Mouse (Mus musculus): ENCODE data around the gene Bola1.
A peak's percentile ranks its signal among the peaks of the same experiment; 100 is the strongest.
"Not testable (repeated sequence)": the region's sequence is repeated elsewhere in the genome, so short reads cannot be mapped to it uniquely, and the experiment has no call there.

Gene Bola1

GRCm38 (mm10) chr3:96226695-96227648 lies 7.5 kb upstream of the Bola1 start:
- peak; percentile 23 for DNase-seq (ENCODE audit: low read depth)

GRCm38 (mm10) chr3:96225421-96225820 lies 5.9 kb upstream of the Bola1 start:
- DNase-seq (ENCODE audit: low read depth), result no peak

- DNase-seq (ENCODE audit: low read depth), result no peak
Measured at GRCm38 (mm10) chr3:96222774-96223173, 3.3 kb upstream of the Bola1 start.

DNA sequence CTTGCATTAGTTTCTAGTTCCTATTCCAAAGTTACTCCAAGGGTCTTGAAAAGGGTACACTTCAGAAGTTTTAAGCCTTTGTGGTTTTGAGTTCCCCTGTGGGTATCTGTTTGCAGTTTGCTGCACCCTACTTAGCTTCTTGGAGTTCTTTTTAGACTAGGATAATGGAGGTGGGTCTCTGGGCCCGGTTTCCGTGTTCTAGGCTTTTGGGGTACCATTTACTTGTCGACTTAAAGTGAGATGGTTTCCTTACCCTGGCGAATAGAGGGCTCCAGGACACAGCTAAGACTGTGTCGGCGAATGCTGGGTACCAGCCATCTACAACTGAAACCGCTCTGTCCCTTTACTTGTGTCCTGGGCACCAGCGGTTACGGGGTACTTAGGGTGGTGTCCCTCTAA lies 2.1 kb upstream of the Bola1 start:
- no peak for DNase-seq (ENCODE audit: low read depth)

DNA sequence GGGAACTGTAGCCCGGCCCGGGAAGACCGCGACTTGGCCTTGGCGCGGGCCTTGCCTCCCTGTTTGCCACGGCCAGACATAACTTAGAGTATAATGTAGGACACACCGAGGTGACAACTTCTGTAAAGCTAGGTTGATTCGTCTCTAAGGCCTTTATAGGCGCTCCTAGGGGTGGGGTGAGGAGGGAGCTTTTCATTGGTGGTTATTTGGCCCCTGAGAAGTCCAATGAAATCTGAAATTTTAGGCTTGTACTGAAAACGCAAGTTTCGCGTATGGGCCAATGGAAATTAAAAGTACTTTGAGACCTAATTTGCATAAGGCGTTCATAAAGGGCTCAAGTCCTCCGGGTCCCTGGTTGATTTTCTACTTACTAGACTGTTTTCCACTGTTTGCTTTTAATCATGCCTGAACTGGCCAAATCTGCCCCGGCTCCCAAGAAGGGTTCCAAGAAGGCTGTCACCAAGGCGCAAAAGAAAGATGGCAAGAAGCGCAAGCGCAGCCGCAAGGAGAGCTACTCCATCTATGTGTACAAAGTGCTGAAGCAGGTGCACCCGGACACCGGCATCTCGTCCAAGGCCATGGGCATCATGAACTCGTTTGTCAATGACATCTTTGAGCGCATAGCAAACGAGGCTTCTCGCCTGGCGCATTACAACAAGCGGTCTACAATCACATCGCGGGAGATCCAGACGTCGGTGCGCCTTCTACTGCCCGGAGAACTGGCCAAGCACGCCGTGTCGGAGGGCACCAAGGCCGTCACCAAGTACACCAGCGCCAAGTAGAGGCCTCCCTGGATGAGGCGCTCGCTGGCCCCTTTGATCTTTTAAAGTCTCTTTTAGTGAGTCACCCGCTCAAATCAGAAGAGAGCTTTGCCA lies 1.5 kb upstream of the Bola1 start, which contains the start of the genes Hist2h2ac and Hist2h2be:
TSS of gene Hist2h2ac (minus strand) at position 116 of the 875 bp plus-strand sequence.
TSS of gene Hist2h2be (plus strand) at position 355 of the 875 bp plus-strand sequence.
- DNase-seq (ENCODE audit: low read depth), result peak; percentile 85

DNA sequence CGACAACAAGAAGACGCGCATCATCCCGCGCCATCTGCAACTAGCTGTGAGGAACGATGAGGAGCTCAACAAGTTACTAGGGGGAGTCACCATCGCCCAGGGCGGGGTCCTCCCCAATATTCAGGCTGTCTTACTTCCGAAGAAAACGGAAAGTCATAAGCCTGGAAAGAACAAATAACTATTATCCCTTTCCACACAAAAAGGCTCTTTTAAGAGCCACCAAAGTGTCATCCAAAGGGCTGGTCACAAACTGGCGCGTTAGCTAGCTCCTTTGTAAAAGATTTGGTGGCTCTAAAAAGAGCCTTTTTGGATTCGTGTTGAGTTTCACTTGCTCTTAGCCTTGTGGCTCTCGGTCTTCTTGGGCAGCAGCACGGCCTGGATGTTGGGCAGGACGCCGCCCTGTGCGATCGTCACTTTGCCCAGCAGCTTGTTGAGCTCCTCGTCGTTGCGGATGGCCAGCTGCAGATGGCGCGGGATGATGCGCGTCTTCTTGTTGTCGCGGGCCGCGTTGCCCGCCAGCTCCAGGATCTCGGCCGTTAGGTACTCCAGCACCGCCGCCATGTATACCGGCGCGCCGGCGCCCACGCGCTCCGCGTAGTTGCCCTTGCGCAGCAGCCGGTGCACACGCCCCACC lies 739 bp upstream of the Bola1 start:
- DNase-seq (ENCODE audit: low read depth), result not testable (repeated sequence)

DNA sequence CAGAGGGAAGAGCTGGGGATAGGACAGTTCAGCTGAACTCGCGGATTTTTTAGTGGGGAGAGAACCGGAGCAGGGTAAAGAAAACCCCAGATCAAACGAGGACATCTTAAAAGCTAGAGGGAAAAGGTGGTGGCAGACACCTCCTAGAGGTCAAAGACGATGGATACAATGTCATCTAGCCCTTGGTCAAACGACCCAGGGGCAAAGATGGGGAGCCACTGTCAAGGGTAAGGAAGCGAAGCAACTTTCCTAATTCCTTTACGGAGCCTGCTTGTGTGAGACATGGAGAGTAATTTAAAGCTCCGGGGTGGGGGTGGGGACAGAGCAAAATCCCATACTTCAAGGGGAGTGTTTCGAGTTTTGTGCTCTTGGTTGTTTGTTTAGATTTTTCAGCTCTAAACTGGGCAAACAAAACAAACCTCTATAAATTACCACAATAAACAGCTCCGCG lies 293 bp downstream of the Bola1 start:
- DNase-seq (ENCODE audit: low read depth), result no peak

DNA sequence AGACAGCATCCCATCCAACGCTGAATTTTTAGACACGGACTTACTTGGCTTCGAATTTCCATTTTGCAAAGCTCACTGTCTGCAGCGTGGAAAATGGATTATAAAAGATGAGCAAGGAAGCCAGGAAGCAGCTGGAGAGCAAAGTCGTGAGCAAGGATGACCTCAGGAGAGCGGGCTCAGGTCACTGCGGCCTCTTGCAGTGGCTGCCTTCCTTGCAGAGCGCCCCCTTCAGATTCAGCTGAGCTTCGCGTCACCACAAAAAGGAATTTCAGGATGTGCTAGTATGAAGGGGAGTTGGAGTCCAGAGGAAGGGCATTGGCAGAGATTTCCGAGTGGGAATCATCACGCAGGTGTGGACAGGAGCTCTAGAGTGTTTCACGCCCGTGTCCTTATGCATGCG lies 10.3 kb downstream of the Bola1 start:
- DNase-seq (ENCODE audit: low read depth), result no peak

- no peak for DNase-seq (ENCODE audit: low read depth)
Measured at GRCm38 (mm10) chr3:96207819-96208218, 11.7 kb downstream of the Bola1 start.

GRCm38 (mm10) chr3:96199731-96200130 lies 19.8 kb downstream of the Bola1 start:
- no peak for DNase-seq (ENCODE audit: low read depth)

GRCm38 (mm10) chr3:96198601-96199251 lies 20.8 kb downstream of the Bola1 start:
- not testable (repeated sequence) for DNase-seq (ENCODE audit: low read depth)

DNA sequence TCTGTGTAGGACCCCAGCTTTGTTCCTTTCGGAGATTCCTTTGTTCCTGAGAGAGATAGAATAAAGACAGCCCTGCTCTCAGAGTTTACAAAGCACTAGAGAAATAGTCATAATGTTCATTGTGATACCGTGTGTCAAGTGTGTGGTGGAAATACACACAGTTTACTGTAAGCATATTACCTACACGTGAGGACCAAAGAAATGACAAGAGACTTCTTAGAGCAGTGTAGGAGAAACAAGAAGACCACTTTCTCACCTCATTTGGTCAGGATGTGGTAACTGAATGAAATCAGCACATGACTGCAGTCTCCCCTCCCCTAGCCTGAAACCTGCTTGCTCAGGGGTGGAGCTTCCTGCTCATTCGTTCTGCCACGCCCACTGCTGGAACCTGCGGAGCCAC lies 21.3 kb downstream of the Bola1 start:
- no peak for DNase-seq (ENCODE audit: low read depth)

GRCm38 (mm10) chr3:96197129-96197749 lies 22.3 kb downstream of the Bola1 start:
- DNase-seq (ENCODE audit: low read depth), result peak; percentile 75

DNA sequence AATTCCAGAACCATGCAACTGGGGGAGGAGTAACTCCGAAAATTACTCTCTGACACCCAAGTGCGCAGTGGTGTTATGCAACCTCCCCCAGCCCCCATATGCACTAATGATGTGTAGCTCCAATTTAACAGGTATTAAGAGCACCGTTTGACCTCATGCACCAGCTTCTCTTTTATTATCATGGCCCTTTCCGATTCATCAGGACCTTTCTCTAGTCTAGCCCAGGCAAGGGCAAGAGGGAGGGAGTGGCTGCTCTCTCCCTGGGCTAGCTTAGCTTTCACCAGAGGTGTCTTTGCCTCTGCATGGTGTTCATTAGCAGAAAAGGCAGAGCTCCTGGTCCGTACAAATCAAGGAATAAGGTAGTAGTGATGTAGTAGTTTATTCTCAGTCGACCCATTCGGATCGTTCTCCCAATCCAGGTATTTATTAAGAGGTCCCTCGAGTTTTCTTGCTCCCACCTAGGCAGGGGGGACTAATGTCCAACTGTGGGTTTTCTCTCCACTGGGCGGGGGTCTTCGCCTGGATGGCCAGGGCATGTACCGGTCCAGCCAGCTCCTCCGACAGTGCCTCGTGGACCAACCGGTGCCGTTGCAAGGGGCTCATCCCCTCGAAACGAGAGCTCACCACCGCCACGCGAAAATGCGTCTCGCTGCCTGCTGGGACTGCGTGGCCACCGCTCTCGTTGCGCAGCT lies 22.9 kb downstream of the Bola1 start:
- DNase-seq (ENCODE audit: low read depth), result no peak

DNA sequence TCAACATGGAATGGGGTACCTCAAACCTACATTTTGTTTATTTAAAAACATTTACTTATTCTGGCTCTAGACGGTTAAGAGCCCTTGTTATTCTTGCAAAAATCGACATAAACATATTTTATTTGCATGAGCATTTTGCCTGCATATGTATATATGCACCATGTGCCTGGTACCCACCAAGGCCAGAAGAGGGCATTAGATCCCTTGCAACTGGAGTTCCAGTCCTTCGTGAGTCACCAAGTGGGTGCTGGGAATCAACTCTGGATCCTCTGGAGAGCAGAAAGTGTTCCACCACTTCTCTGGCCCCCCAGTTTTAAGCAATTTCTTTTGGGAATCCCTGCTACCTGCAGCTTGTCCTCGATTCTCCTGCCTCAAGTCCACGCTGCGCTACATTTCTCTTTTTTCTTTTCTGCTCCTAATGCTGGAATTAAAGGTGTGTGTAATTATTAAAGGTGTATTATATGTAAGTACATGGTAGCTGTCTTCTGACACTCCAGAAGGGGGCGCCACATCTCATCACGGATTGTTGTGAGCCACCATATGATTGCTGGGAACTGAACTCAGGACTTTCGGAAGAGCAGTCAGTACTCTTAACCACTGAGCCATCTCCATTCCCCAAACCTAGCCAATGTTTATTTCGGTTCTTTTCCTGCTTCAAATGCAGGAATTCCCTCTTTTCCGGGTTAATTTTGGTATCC lies 23.7 kb downstream of the Bola1 start:
- DNase-seq (ENCODE audit: low read depth), result no peak

DNA sequence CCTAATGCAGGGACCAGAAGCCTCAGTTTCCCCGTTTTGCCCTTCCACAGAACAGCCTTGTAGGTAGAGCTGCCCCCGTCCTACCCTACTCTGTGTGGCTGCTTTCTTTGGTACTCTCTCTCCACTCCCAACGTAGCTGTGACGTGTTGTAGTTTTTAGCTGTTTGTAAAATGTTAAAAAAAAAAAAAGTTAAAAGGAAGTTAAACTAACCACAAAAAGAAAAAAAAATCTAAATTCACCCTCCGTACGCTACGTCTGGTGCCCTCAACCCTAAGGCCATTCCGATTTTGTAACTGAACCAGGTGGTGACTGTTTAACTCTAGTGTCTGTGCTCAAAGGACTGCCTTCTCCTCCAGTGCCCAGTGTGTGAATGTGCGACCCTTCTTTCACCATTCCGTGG lies 24.5 kb downstream of the Bola1 start:
- no peak for DNase-seq (ENCODE audit: low read depth)

DNA sequence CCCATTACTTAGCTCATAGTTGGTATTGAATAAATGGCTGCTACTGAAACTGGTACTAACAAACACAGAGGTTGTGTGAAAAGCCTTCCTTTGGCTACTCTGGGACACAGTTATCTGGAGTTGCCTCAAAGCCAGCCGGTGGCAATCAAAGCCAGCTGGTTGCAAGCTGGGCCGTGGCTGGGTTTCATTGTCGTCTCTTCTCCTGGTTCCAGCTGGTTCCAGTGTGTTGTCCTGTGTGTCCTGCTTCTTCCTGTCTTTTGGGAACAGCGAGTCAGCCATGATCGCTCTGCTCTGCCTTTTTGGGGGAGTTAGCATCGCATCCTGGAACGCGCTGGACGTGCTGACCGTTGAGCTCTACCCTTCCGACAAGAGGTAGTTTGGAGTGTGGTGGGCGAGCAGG lies 26.5 kb downstream of the Bola1 start:
- no peak for DNase-seq (ENCODE audit: low read depth)

DNA sequence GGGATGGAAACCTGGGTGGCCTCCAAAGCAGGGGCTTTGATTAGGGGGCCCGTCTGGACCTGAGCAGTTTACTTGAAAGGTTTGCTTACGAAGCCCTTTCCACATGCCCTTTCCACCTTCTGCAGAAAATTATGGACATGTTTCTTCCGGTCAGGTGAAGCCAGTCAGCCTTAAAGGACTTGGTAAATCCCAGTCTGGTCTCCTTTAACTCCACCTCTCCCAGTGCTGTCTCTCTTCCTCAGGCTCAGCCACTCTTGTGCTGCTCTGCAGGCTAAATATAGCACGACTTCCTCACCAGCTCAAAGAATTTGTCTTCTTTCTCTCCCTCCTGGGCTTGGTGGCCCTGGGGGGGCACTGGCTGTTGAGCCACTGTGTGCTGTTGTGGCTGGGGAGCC lies 37.1 kb downstream of the Bola1 start:
- no peak for DNase-seq (ENCODE audit: low read depth)

- DNase-seq (ENCODE audit: low read depth), result no peak
Measured at GRCm38 (mm10) chr3:96181510-96182381, 37.8 kb downstream of the Bola1 start.

Measured in fibroblast of lung, adult 2 months (primary cell).